Mouse (Mus musculus) hindbrain, embryonic 16.5 days (tissue): ENCODE data around the gene Tmem107. TPM values are rescaled to one million over a fixed set of nuclear protein-coding genes. Genes with fewer than 3 reads are reported as not detected.
A peak's percentile ranks its signal among the peaks of the same experiment; 100 is the strongest.

Experiments used
- ATAC-seq: fragments of 200-750 bp; cut with Nextera tagmentation; 2 replicates; pipeline ENCODE4 v1.8.0; 2017; ENCODE audit warnings: moderate TSS enrichment, moderate library complexity
- H3K27ac ChIP-seq: fragments of 300-500 bp; sonication (generic); 2 replicates; pipeline ENCODE4 v1.5.1; 2014; ENCODE audit warnings: low read depth, mild to moderate bottlenecking, control low read depth, low read length, moderate library complexity
- H3K27me3 ChIP-seq: fragments of 300-500 bp; sonication (generic); replicated peaks from 2 replicates; pipeline ENCODE4 v1.6.1; 2014; ENCODE audit warnings: low read length; ENCODE audit not compliant: control insufficient read depth, insufficient read depth
- H3K36me3 ChIP-seq: fragments of 300-500 bp; sonication (generic); 2 replicates; pipeline ENCODE4 v1.6.1; 2014; ENCODE audit warnings: mild to moderate bottlenecking, low read length, moderate library complexity, mixed read lengths; ENCODE audit not compliant: control insufficient read depth, insufficient read depth
- H3K4me1 ChIP-seq: fragments of 300-500 bp; sonication (generic); 2 replicates; pipeline ENCODE4 v1.6.1; 2014; ENCODE audit warnings: low read depth, low read length; ENCODE audit not compliant: control insufficient read depth, insufficient read depth
- H3K4me2 ChIP-seq: fragments of 300-500 bp; sonication (generic); 2 replicates; pipeline ENCODE4 v1.6.1; 2014; ENCODE audit warnings: mild to moderate bottlenecking, low read length, control low read depth, moderate library complexity
- H3K4me3 ChIP-seq: fragments of 300-500 bp; sonication (generic); 2 replicates; pipeline ENCODE4 v1.5.1; 2014; ENCODE audit warnings: mild to moderate bottlenecking, low read length, control low read depth, moderate library complexity
- H3K9ac ChIP-seq: fragments of 300-500 bp; sonication (generic); 2 replicates; pipeline ENCODE4 v1.6.1; 2014; ENCODE audit warnings: low read depth, mild to moderate bottlenecking, control low read depth, low read length, moderate library complexity
- H3K9me3 ChIP-seq: fragments of 300-500 bp; sonication (generic); 2 replicates; pipeline ENCODE4 v1.6.1; 2014; ENCODE audit warnings: mild to moderate bottlenecking, low read length, moderate library complexity; ENCODE audit not compliant: control insufficient read depth
- WGBS: fragments of 180-500 bp; shearing (Covaris S2); extraction: QIAGEN DNeasy Blood & Tissue Kit; methylation state at CpG from one replicate; pipeline ENCODE4 v1.1.7; 2014; 5-methylcytosine and 5-hydroxymethylcytosine counted together
- polyA plus RNA-seq: library from polyadenylated mRNA; unstranded; fragments of >200 nt; fragmentation: Nextera tagmentation; extraction: Ambion mirVana; gene quantifications from 2 replicates; pipeline ENCODE4 v1.2.1, GENCODE M21; 2015

Gene Tmem107
- polyA plus RNA-seq, 1 experiment from 2014 or later: 42.6 TPM

- Histone ChIP-seq H3K27me3 (no peaks in the 10 kb centered on the region), H3K4me3 (peak overlapping the region; percentile 99), H3K9ac (peak overlapping the region; percentile 100; the same call in 1 of the 2 replicates), H3K36me3 (peaks cover 6% of the 10 kb centered on the region), H3K4me1 (peaks cover 27% of the 10 kb centered on the region), H3K4me2 (peak overlapping the region; percentile 94), H3K27ac (peak overlapping the region; percentile 96), H3K9me3 (no peaks in the 10 kb centered on the region)
- no peak for ATAC-seq
- 55% methylated on average over 2 of the region's 2 CpGs for WGBS
Measured at GRCm38 (mm10) chr11:69087597-69087996, 17.0 kb downstream of the Tmem107 start.

- under 1% methylated on average over 57 of the region's 67 CpGs for WGBS
- peak within 1 kb of the TSS; percentile 94 for H3K4me2 ChIP-seq
- peak within 1 kb of the TSS; percentile 96 for H3K27ac ChIP-seq
- peak within 1 kb of the TSS; percentile 100 for H3K9ac ChIP-seq
- ATAC-seq: peak; percentile 85
- peak within 1 kb of the TSS; percentile 99 for H3K4me3 ChIP-seq
- H3K4me1 ChIP-seq: peaks cover 27% of the 10 kb centered on the region
- no peaks in the 10 kb centered on the region for H3K9me3 ChIP-seq
- no peaks in the 10 kb centered on the region for H3K27me3 ChIP-seq
- H3K36me3 ChIP-seq: peaks cover 6% of the 10 kb centered on the region
Measured at GRCm38 (mm10) chr11:69088103-69088855, 17.7 kb downstream of the Tmem107 start, which contains the start of gene Vamp2. Vamp2 (plus strand) TSS chr11:69088490.

DNA sequence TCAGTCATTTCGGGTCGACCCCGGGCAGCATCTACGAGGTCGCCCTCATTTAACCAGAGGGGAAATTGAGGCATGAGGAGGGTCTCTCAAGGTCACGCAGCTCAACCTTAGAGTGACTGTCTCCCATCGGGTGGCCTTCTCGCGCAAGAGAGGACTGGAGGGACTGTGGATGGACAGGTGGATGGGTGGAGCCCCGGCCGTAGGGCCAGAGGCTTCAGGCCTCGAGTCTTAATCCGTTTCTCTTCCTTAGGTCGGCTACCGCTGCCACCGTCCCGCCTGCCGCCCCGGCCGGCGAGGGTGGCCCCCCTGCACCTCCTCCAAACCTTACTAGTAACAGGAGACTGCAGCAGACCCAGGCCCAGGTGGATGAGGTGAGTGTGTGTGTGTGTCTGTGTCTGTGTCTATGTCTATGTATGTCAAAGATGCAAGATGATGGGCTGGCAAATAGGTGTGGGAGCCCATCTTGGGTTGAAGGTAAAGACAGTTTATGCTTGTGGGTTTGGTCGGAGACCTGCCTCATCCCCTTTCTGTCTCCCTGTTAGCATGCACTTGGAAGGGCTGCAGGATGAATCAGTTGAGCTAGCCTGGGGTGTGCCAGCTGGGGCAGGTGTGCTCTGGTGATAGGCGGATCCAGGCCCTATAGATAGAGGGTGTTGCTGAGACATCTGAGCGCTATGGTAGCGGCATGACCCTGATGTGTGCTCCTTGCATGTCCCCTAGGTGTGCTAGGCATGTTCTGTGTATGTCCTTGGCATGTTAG lies 18.4 kb downstream of the Tmem107 start:
- H3K27me3 ChIP-seq: no peaks in the 10 kb centered on the region
- peak overlapping the region; percentile 94 for H3K4me2 ChIP-seq
- H3K9me3 ChIP-seq: no peaks in the 10 kb centered on the region
- no peak; the same call in 1 of the 2 replicates for ATAC-seq
- peaks cover 6% of the 10 kb centered on the region for H3K36me3 ChIP-seq
- peak overlapping the region; percentile 99 for H3K4me3 ChIP-seq
- WGBS: 10% methylated on average over 25 of the region's 25 CpGs
- peaks cover 27% of the 10 kb centered on the region for H3K4me1 ChIP-seq
- peak overlapping the region; percentile 100 for H3K9ac ChIP-seq
- peak overlapping the region; percentile 96 for H3K27ac ChIP-seq

- peak overlapping the region; percentile 96; the same call in 1 of the 2 replicates for H3K27ac ChIP-seq
- H3K9me3 ChIP-seq: no peaks in the 10 kb centered on the region
- H3K27me3 ChIP-seq: no peaks in the 10 kb centered on the region
- peak overlapping the region; percentile 99 for H3K4me3 ChIP-seq
- peaks cover 30% of the 10 kb centered on the region for H3K4me1 ChIP-seq
- peaks cover 6% of the 10 kb centered on the region for H3K36me3 ChIP-seq
- H3K4me2 ChIP-seq: peak overlapping the region; percentile 94
- 89% methylated on average over 12 of the region's 12 CpGs for WGBS
- H3K9ac ChIP-seq: peak overlapping the region; percentile 100
- no peak for ATAC-seq
Measured at GRCm38 (mm10) chr11:69089616-69090290, 19.1 kb downstream of the Tmem107 start.

DNA sequence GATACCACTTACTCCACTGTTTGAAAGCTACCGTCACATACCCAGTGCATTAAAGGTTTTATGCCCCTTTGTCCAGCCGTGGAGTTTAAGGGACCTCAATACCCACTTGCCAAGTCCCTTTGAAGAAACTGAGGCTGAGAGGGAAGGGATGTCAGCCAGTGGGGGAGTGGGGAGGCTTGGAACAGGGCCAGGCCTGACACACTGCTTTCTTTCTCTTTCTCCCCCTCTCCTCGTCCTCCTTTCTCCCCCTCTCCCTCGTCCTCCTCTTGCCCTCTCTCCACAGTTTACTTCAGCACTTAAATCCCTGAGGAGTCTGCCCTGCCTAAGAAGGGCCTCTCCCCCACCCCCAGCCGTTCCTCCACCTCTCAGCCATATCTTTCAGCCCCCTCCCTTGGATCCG lies 19.8 kb downstream of the Tmem107 start:
- Histone ChIP-seq H3K27ac (no peak overlapping the region), H3K27me3 (no peaks in the 10 kb centered on the region), H3K36me3 (peaks cover 6% of the 10 kb centered on the region), H3K4me2 (peak overlapping the region; percentile 94), H3K4me1 (peaks cover 31% of the 10 kb centered on the region), H3K9me3 (no peaks in the 10 kb centered on the region), H3K9ac (0 out of 2 replicates have a peak overlapping the region, but pooled peaks have one; percentile 39), H3K4me3 (no peak overlapping the region)
- 42% methylated on average over 6 of the region's 6 CpGs for WGBS
- ATAC-seq: no peak

DNA sequence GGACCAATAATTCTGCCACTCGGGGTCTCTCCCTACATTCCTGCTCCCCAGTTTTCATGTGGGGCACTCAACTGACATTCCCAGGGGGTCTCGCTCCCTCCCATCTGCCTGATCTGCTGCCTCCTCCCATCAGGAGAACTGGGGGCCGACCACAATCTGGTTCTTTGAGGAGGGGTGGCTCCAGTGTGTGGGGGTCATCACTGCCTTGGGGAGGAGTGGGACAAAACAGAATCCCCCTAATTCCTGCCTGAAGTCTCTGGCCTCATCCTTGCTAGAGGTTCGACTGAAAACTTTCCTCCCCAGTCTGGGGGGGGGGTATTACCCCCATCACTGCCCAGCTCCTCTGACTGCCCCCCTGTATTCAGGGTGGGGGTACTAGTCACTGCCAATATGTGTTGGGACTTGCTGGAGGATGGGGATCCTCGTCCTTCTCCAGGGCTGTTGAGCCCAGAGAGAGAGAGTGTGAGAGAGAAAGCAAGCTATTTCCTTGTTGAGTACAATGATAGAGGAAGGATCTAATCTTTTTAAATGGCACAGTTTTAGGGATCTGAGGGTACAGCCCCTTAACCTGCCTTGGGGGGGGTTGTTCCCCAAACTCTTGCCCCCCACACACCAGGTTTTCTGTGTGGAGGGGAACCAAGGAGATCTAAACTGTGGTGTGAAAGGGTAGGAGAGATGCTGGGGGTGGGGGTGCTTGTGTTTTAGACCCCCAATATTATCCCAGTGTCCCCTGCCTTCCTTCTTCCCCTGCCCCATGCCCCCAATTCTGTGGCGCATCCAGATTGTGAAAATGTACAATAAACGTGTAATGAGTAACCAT lies 21.2 kb downstream of the Tmem107 start:
- Histone ChIP-seq H3K9me3 (no peaks in the 10 kb centered on the region), H3K36me3 (peaks cover 6% of the 10 kb centered on the region), H3K27me3 (no peaks in the 10 kb centered on the region), H3K4me3 (no peak overlapping the region), H3K9ac (no peak overlapping the region), H3K4me1 (peaks cover 43% of the 10 kb centered on the region), H3K27ac (no peak overlapping the region), H3K4me2 (no peak overlapping the region)
- 67% methylated on average over 7 of the region's 7 CpGs for WGBS
- no peak for ATAC-seq

DNA sequence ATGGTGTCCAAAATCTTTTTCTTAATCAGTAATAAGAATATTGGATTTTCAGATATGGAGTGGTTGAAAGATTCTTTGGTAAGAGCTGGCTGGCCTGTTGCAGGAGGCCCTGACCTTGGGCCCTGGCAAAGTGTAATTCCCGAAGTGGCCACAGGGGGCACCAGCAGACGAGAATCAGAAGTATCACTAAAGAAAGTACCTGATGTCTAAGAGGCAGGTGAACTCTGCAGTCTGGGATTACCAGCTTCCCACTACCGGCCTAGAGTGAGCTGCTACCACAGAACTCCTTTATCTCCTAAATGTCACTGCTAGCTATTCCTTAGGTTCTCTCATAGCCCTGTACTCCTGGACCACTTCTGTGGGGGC lies 21.8 kb downstream of the Tmem107 start:
- no peak for ATAC-seq
- Histone ChIP-seq H3K4me2 (no peak overlapping the region), H3K4me3 (no peak overlapping the region), H3K27ac (no peak overlapping the region), H3K36me3 (peaks cover 6% of the 10 kb centered on the region), H3K9me3 (no peaks in the 10 kb centered on the region), H3K27me3 (no peaks in the 10 kb centered on the region), H3K9ac (no peak overlapping the region), H3K4me1 (peaks cover 48% of the 10 kb centered on the region)
- WGBS: 4% methylated on average over 3 of the region's 3 CpGs

GRCm38 (mm10) chr11:69092871-69093270 lies 22.3 kb downstream of the Tmem107 start:
- Histone ChIP-seq H3K36me3 (peaks cover 6% of the 10 kb centered on the region), H3K9ac (no peak overlapping the region), H3K9me3 (no peaks in the 10 kb centered on the region), H3K27me3 (no peaks in the 10 kb centered on the region), H3K4me3 (no peak overlapping the region), H3K27ac (no peak overlapping the region), H3K4me2 (no peak overlapping the region), H3K4me1 (peaks cover 51% of the 10 kb centered on the region)
- 95% methylated on average over 4 of the region's 4 CpGs for WGBS
- ATAC-seq: no peak
